ENCODE assay signal across 7 mouse cellular contexts in the genomic region with DNA sequence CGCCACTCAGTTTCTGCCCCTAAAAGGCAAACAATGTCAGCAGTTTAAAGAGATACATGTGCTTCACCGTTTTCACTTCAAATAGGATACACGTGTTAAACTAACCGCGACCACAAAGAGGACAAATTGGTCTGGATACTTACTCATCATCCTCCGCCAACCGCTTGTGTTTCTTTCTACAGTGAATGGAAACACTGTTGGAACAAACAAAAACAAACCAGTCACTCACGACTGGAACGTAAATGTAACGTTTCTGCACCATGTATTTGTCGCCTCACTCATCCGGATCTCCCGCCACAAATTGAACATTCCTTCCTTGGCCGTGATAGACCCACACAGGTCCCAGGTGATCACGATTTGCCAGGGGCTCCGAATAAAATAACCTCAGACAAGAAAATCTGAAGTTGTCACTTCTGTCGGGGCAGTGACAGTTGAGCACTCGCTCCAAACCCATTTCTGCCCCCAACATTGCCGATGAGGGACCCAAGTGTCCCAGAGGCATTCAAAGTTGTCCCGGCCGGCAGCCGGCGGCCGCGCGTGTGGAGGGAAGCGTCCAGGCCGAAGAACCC. TPM values are rescaled to one million over a fixed set of nuclear protein-coding genes. Genes with fewer than 3 reads are reported as not detected.
DNase-seq lines count a peak whose midpoint lies in the region; ATAC-seq and TF ChIP-seq lines count a peak whose summit lies in the region.

No protein-coding gene starts in this region.

- peak overlapping the region; percentile 94 for H3K9ac ChIP-seq in hindbrain, embryonic 16.5 days (ENCODE audit: low read depth, low read length)

- WGBS in hindbrain, embryonic 16.5 days: 1% methylated on average over 28 of the region's 28 CpGs

- H3K27ac ChIP-seq in testis, adult 2 months (ENCODE audit: control insufficient read depth, insufficient read depth, low read depth, low read length): peak overlapping the region; percentile 96
- H3K27ac ChIP-seq in cortical plate, adult 2 months (ENCODE audit: insufficient read depth, low read length): no peak overlapping the region
- H3K27ac ChIP-seq in hindbrain, embryonic 16.5 days (ENCODE audit: low read depth, low read length): peak overlapping the region; percentile 76

- H3K9me3 ChIP-seq in hindbrain, embryonic 16.5 days (ENCODE audit: control insufficient read depth, low read length): no peaks in the 10 kb centered on the region

- TF ChIP-seq CTCF in testis, adult 2 months (IDR thresholded peaks at IDR 0.05; ENCODE audit: control insufficient read depth, insufficient read depth, insufficient replicate concordance, low read depth, low read length): no peak
- no peak for TF ChIP-seq CTCF in cortical plate, adult 2 months (IDR thresholded peaks at IDR 0.05; ENCODE audit: extremely low read depth, insufficient read depth, low read length)

- ATAC-seq in hindbrain, embryonic 16.5 days: peak; percentile 11; the same call in 1 of the 2 replicates
- ATAC-seq in monocyte, adult 5-6 weeks (replicated peaks; ENCODE audit: insufficient number of reproducible peaks, low FRiP score, low TSS enrichment, poor library complexity, severe bottlenecking): 0 out of 2 replicates have a peak, but pooled peaks have one; percentile 16

- H3K36me3 ChIP-seq in testis, adult 2 months (ENCODE audit: control insufficient read depth, insufficient read depth, low read length): peaks cover 3% of the 10 kb centered on the region
- H3K36me3 ChIP-seq in hindbrain, embryonic 16.5 days (ENCODE audit: control insufficient read depth, insufficient read depth, low read length): no peaks in the 10 kb centered on the region; the same call in 1 of the 2 replicates

- peak overlapping the region; percentile 68 for H3K4me2 ChIP-seq in hindbrain, embryonic 16.5 days (ENCODE audit: low read length)

- H3K27me3 ChIP-seq in testis, adult 2 months (ENCODE audit: control insufficient read depth, insufficient read depth, low read length): no peaks in the 10 kb centered on the region
- H3K27me3 ChIP-seq in hindbrain, embryonic 16.5 days (replicated peaks; ENCODE audit: control insufficient read depth, insufficient read depth, low read length): no peaks in the 10 kb centered on the region

- no peak for DNase-seq in testis, postnatal 10 days (ENCODE audit: low spot score)
- no peak for DNase-seq in adrenal gland, postnatal 36 days
- no peak for DNase-seq in spleen, postnatal 14 days (ENCODE audit: low spot score in 2 of 2)

- H3K4me1 ChIP-seq in testis, adult 2 months (ENCODE audit: control insufficient read depth, insufficient read depth, low read length): peaks cover 4% of the 10 kb centered on the region
- H3K4me1 ChIP-seq in cortical plate, adult 2 months (ENCODE audit: control insufficient read depth, insufficient read depth, low read length): peaks cover 3% of the 10 kb centered on the region; the same call in 1 of the 2 replicates
- peaks cover 8% of the 10 kb centered on the region for H3K4me1 ChIP-seq in hindbrain, embryonic 16.5 days (ENCODE audit: control insufficient read depth, insufficient read depth, low read depth, low read length)

- TF ChIP-seq POLR2A in testis, adult 2 months (IDR thresholded peaks at IDR 0.05; ENCODE audit: control insufficient read depth, low read depth, low read length): no peak; the same call in 1 of the 2 replicates
- no peak for TF ChIP-seq POLR2A in cortical plate, adult 2 months (IDR thresholded peaks at IDR 0.05; ENCODE audit: extremely low read depth, insufficient read depth, low read length)

- peak overlapping the region; percentile 96 for H3K4me3 ChIP-seq in testis, adult 2 months (ENCODE audit: control insufficient read depth, low read depth, low read length)
- H3K4me3 ChIP-seq in cortical plate, adult 2 months (ENCODE audit: insufficient read depth, low read length): peak overlapping the region; percentile 39
- peak overlapping the region; percentile 88 for H3K4me3 ChIP-seq in hindbrain, embryonic 16.5 days (ENCODE audit: low read length)

RNA-seq across cellular contexts. Expression of gene Ccdc117, which starts 0.7 kb away (rescaled TPM):
- 25.2 and 37.6 TPM in 2 replicates for polyA plus RNA-seq in testis, adult 2 months (2012; rRNA removed)
- polyA plus RNA-seq in cortical plate, adult 2 months (2012; rRNA removed): 9.5 and 9.9 TPM in 2 replicates
- polyA plus RNA-seq in hindbrain, embryonic 16.5 days (2015; fragmentation: Nextera tagmentation; extraction: Ambion mirVana): 7.4 and 10.3 TPM in 2 replicates
- total RNA-seq in monocyte, adult 5-6 weeks (2017): 45.0 to 57.3 TPM (median 46.3 TPM) in 3 replicates
- total RNA-seq in adrenal gland, postnatal 36 days (2021): 10 to 100 TPM; 33.7 to 37.5 TPM

RNA-seq across cellular contexts. Expression of gene Xbp1, which starts 20.9 kb away (rescaled TPM):
- polyA plus RNA-seq in testis, adult 2 months (2012; rRNA removed): 9.0 and 9.2 TPM in 2 replicates
- polyA plus RNA-seq in cortical plate, adult 2 months (2012; rRNA removed): 64.8 and 72.8 TPM in 2 replicates
- polyA plus RNA-seq in hindbrain, embryonic 16.5 days (2015; fragmentation: Nextera tagmentation; extraction: Ambion mirVana): 148 TPM in 2 replicates
- total RNA-seq in monocyte, adult 5-6 weeks (2017): 247 to 277 TPM (median 261 TPM) in 3 replicates
- 100 to 1,000 TPM; 199 to 215 TPM for total RNA-seq in adrenal gland, postnatal 36 days (2021)

RNA-seq across cellular contexts. Expression of gene Ankrd36, which starts 28.2 kb away (rescaled TPM):
- polyA plus RNA-seq in testis, adult 2 months (2012; rRNA removed): 250 and 260 TPM in 2 replicates
- not detected in 2 replicates for polyA plus RNA-seq in cortical plate, adult 2 months (2012; rRNA removed)
- polyA plus RNA-seq in hindbrain, embryonic 16.5 days (2015; fragmentation: Nextera tagmentation; extraction: Ambion mirVana): not detected in 2 replicates
- total RNA-seq in monocyte, adult 5-6 weeks (2017): 0.95 to 1.7 TPM in 2 of 3 replicates, not detected in the other
- not detected for total RNA-seq in adrenal gland, postnatal 36 days (2021)

Comparison
In these comparisons a context has a peak if more than half of its experiments do, and no peak if none do; other contexts are left out.
1. H3K4me3 ChIP-seq: peak in every context shown above with its lines; median percentile 96 in testis, adult 2 months; 88 in hindbrain, embryonic 16.5 days; 39 in cortical plate, adult 2 months.
2. RNA of gene Ankrd36, which starts 28.2 kb away (polyA plus RNA-seq): 250 to 260 TPM in testis, adult 2 months; not detected in hindbrain, embryonic 16.5 days and not detected in cortical plate, adult 2 months; every median in the first group is over 100 times any median in the second.